Mouse (Mus musculus) adrenal gland, adult 18-20 months (tissue): ENCODE data around the gene Nes. TPM values are rescaled to one million over a fixed set of nuclear protein-coding genes. Genes with fewer than 3 reads are reported as not detected.

Experiments
- DNase-seq, 2 experiments: peaks; one replicate each; pipeline ENCODE4 v3.0.0; 2021 to 2022; ENCODE audit warnings: low spot score in 2 of 2
- long read RNA-seq, 2 experiments: library from polyadenylated mRNA; stranded (forward); transcript quantifications; one replicate each; pipeline ENCODE4 v2.0.0; 2021
- total RNA-seq, 2 experiments: library from RNA; stranded (reverse); gene quantifications; 1 replicate in 1 of 2; 2 replicates in 1 of 2; pipeline ENCODE4 v1.2.3; 2021

Gene Nes
- 10 to 100 TPM in 1 of 2 experiments, 1 to 10 TPM in 1; 5.9 to 19.4 TPM for total RNA-seq
- long read RNA-seq, experiment 1, full-length matches to known transcripts, result 3 of 10 reads
- long read RNA-seq, experiment 1, partial matches to known transcripts, result 7 of 10 reads
- long read RNA-seq, experiment 1, other reads (novel, unspliced or antisense), result 0 of 10 reads
- long read RNA-seq, experiment 2, full-length matches to known transcripts, result 1 of 3 reads
- long read RNA-seq, experiment 2, partial matches to known transcripts, result 0 of 3 reads
- long read RNA-seq, experiment 2, other reads (novel, unspliced or antisense), result 2 of 3 reads

GRCm38 (mm10) chr3:87970939-87971488 is at the start of gene Nes:
Gene Nes (plus strand): TSS chr3:87971078.
- DNase-seq, result peak in 1 of 2 experiments; percentile 54

GRCm38 (mm10) chr3:87924996-87925395 is 45.9 kb upstream of the Nes start:
- no peak for DNase-seq

- no peak for DNase-seq
These were observed 43.4 kb upstream of the Nes start for GRCm38 (mm10) chr3:87927452-87927851.

- DNase-seq, result no peak
These were observed 41.4 kb upstream of the Nes start for GRCm38 (mm10) chr3:87929341-87930077.

- peak; percentile 96 to 97 for DNase-seq
These were observed 40.6 kb upstream of the Nes start, which contains the start of the genes Isg20l2 and Rrnad1 for GRCm38 (mm10) chr3:87930078-87930795. Gene Isg20l2 (plus strand): TSS chr3:87930314. Gene Rrnad1 (minus strand): TSS chr3:87930717.

GRCm38 (mm10) chr3:87934026-87934425 is 36.9 kb upstream of the Nes start:
- DNase-seq, result no peak

- DNase-seq, result no peak
These were observed 36.4 kb upstream of the Nes start for GRCm38 (mm10) chr3:87934501-87934900.

- DNase-seq, result no peak
These were observed 35.7 kb upstream of the Nes start for GRCm38 (mm10) chr3:87935201-87935600.

- peak; percentile 79 to 84 for DNase-seq
These were observed 35.1 kb upstream of the Nes start for GRCm38 (mm10) chr3:87935776-87936175.

- DNase-seq, result no peak
These were observed 30.3 kb upstream of the Nes start for GRCm38 (mm10) chr3:87940611-87941010.

- DNase-seq, result no peak
These were observed 28.4 kb upstream of the Nes start for GRCm38 (mm10) chr3:87942471-87942870.

- DNase-seq, result no peak
These were observed 27.3 kb upstream of the Nes start for GRCm38 (mm10) chr3:87943586-87943985.

GRCm38 (mm10) chr3:87944838-87945600 is 25.9 kb upstream of the Nes start:
- no peak for DNase-seq

- DNase-seq, result no peak
These were observed 24.9 kb upstream of the Nes start for GRCm38 (mm10) chr3:87945781-87946540.

- no peak for DNase-seq
These were observed 24.4 kb upstream of the Nes start for GRCm38 (mm10) chr3:87946541-87946860.

GRCm38 (mm10) chr3:87947056-87947810 is 23.6 kb upstream of the Nes start:
- DNase-seq, result no peak

- DNase-seq, result no peak
These were observed 23.1 kb upstream of the Nes start for GRCm38 (mm10) chr3:87947811-87948199.

- DNase-seq, result no peak
These were observed 22.3 kb upstream of the Nes start, which contains the start of gene Crabp2 for GRCm38 (mm10) chr3:87948378-87949265. Gene Crabp2 (plus strand): TSS chr3:87948666.
